Mouse (Mus musculus) midbrain, embryonic 11.5 days (tissue): Measurements from ENCODE around the gene Baiap2l1. TPM values are rescaled to one million over a fixed set of nuclear protein-coding genes. Genes with fewer than 3 reads are reported as not detected.

Experiments
- ATAC-seq: fragments of 200-750 bp; cut with Nextera tagmentation; 2 replicates; pipeline ENCODE4 v1.8.0; 2017; ENCODE audit warnings: moderate TSS enrichment, moderate library complexity; ENCODE audit not compliant: low FRiP score
- DNase-seq: peaks from one replicate; pipeline ENCODE4 v3.0.0; 2015; ENCODE audit warnings: low spot score; ENCODE audit errors: missing footprints
- H3K27ac ChIP-seq: fragments of 300-500 bp; sonication (generic); 2 replicates; pipeline ENCODE4 v1.5.1; 2014; ENCODE audit warnings: low read depth, low read length
- H3K27me3 ChIP-seq: fragments of 300-500 bp; sonication (generic); 2 replicates; pipeline ENCODE4 v1.6.1; 2014; ENCODE audit warnings: mild to moderate bottlenecking, low read length, moderate library complexity, mixed read lengths; ENCODE audit not compliant: control insufficient read depth, insufficient read depth
- H3K36me3 ChIP-seq: fragments of 300-500 bp; sonication (generic); 2 replicates; pipeline ENCODE4 v1.6.1; 2014; ENCODE audit warnings: mild to moderate bottlenecking, low read length, moderate library complexity, mixed read lengths; ENCODE audit not compliant: control insufficient read depth, insufficient read depth
- H3K4me1 ChIP-seq: fragments of 300-500 bp; sonication (generic); 2 replicates; pipeline ENCODE4 v1.6.1; 2014; ENCODE audit warnings: low read length; ENCODE audit not compliant: control insufficient read depth, insufficient read depth
- H3K4me2 ChIP-seq: fragments of 300-500 bp; sonication (generic); 2 replicates; pipeline ENCODE4 v1.6.1; 2014; ENCODE audit warnings: mild to moderate bottlenecking, moderate library complexity
- H3K4me3 ChIP-seq: fragments of 300-500 bp; sonication (generic); 2 replicates; pipeline ENCODE4 v1.5.1; 2014; ENCODE audit warnings: low read depth, low read length
- H3K9ac ChIP-seq: fragments of 300-500 bp; sonication (generic); 2 replicates; pipeline ENCODE4 v1.6.1; 2014; ENCODE audit warnings: low read length
- H3K9me3 ChIP-seq: fragments of 300-500 bp; sonication (generic); 2 replicates; pipeline ENCODE4 v1.6.1; 2016; ENCODE audit warnings: low read length; ENCODE audit not compliant: control insufficient read depth
- WGBS: fragments of 180-500 bp; shearing (Covaris S2); extraction: QIAGEN DNeasy Blood & Tissue Kit; methylation state at CpG from one replicate; pipeline ENCODE4 v1.1.7; 2014; 5-methylcytosine and 5-hydroxymethylcytosine counted together
- polyA plus RNA-seq: library from polyadenylated mRNA; unstranded; fragments of >200 nt; fragmentation: Nextera tagmentation; extraction: Ambion mirVana; gene quantifications from 2 replicates; pipeline ENCODE4 v1.2.1, GENCODE M21; 2014

The Baiap2l1 gene
- polyA plus RNA-seq, 1 experiment from 2014 or later = 2.4 TPM

GRCm38 (mm10) chr5:144284599-144284998, 73.3 kb downstream of the Baiap2l1 start:
- Histone ChIP-seq H3K4me2 (no peak overlapping the region), H3K36me3 (no peaks in the 10 kb centered on the region), H3K4me1 (no peaks in the 10 kb centered on the region), H3K4me3 (no peak overlapping the region), H3K9ac (no peak overlapping the region), H3K27me3 (no peaks in the 10 kb centered on the region), H3K9me3 (no peaks in the 10 kb centered on the region), H3K27ac (no peak overlapping the region)
- 85% methylated on average over 5 of the region's 5 CpGs for WGBS
- no peak for ATAC-seq
- DNase-seq = no peak

GRCm38 (mm10) chr5:144283551-144284031, 74.3 kb downstream of the Baiap2l1 start:
- Histone ChIP-seq H3K9me3 (no peaks in the 10 kb centered on the region), H3K36me3 (no peaks in the 10 kb centered on the region), H3K27ac (no peak overlapping the region), H3K4me3 (no peak overlapping the region), H3K27me3 (no peaks in the 10 kb centered on the region), H3K4me2 (no peak overlapping the region), H3K4me1 (no peaks in the 10 kb centered on the region), H3K9ac (no peak overlapping the region)
- WGBS = 86% methylated on average over 8 of the region's 8 CpGs
- DNase-seq (no peak), ATAC-seq (no peak)

GRCm38 (mm10) chr5:144282470-144283260, 75.2 kb downstream of the Baiap2l1 start:
- WGBS = 83% methylated on average over 11 of the region's 11 CpGs
- Histone ChIP-seq H3K36me3 (no peaks in the 10 kb centered on the region), H3K9me3 (no peaks in the 10 kb centered on the region), H3K27ac (no peak overlapping the region), H3K4me3 (no peak overlapping the region), H3K9ac (no peak overlapping the region), H3K4me2 (no peak overlapping the region), H3K27me3 (no peaks in the 10 kb centered on the region), H3K4me1 (no peaks in the 10 kb centered on the region)
- no peak for ATAC-seq
- peak; percentile 77 for DNase-seq

GRCm38 (mm10) chr5:144279926-144280325, 78.0 kb downstream of the Baiap2l1 start:
- no peaks in the 10 kb centered on the region for H3K36me3 ChIP-seq
- no peak overlapping the region for H3K4me2 ChIP-seq
- no peaks in the 10 kb centered on the region for H3K9me3 ChIP-seq
- no peak overlapping the region for H3K9ac ChIP-seq
- H3K27me3 ChIP-seq = no peaks in the 10 kb centered on the region
- peak; percentile 73 for DNase-seq
- H3K4me1 ChIP-seq = no peaks in the 10 kb centered on the region
- WGBS = 96% methylated on average over 13 of the region's 13 CpGs
- no peak overlapping the region for H3K4me3 ChIP-seq
- H3K27ac ChIP-seq = no peak overlapping the region
- no peak for ATAC-seq

- DNase-seq (peak; percentile 73), ATAC-seq (no peak)
- no peak overlapping the region for H3K4me3 ChIP-seq
- H3K4me2 ChIP-seq = no peak overlapping the region
- no peak overlapping the region for H3K9ac ChIP-seq
- H3K36me3 ChIP-seq = no peaks in the 10 kb centered on the region
- no peaks in the 10 kb centered on the region for H3K9me3 ChIP-seq
- H3K27ac ChIP-seq = no peak overlapping the region
- no peaks in the 10 kb centered on the region for H3K4me1 ChIP-seq
- no peaks in the 10 kb centered on the region for H3K27me3 ChIP-seq
- 94% methylated on average over 9 of the region's 9 CpGs for WGBS
Observed at GRCm38 (mm10) chr5:144279081-144279541, 78.8 kb downstream of the Baiap2l1 start.

- no peak overlapping the region for H3K9ac ChIP-seq
- no peaks in the 10 kb centered on the region for H3K9me3 ChIP-seq
- H3K36me3 ChIP-seq = no peaks in the 10 kb centered on the region
- H3K27me3 ChIP-seq = no peaks in the 10 kb centered on the region
- no peaks in the 10 kb centered on the region for H3K4me1 ChIP-seq
- ATAC-seq = no peak
- no peak overlapping the region for H3K4me3 ChIP-seq
- 91% methylated on average over 11 of the region's 13 CpGs for whole genome bisulfite sequencing
- peak; percentile 77 for DNase-seq
- H3K4me2 ChIP-seq = no peak overlapping the region
- no peak overlapping the region for H3K27ac ChIP-seq
Observed at GRCm38 (mm10) chr5:144278374-144278960, 79.4 kb downstream of the Baiap2l1 start.

- Histone ChIP-seq H3K4me2 (no peak overlapping the region), H3K27me3 (no peaks in the 10 kb centered on the region), H3K27ac (no peak overlapping the region), H3K4me1 (no peaks in the 10 kb centered on the region), H3K9me3 (no peaks in the 10 kb centered on the region), H3K4me3 (no peak overlapping the region), H3K9ac (no peak overlapping the region), H3K36me3 (no peaks in the 10 kb centered on the region)
- DNase-seq (peak; percentile 70), ATAC-seq (no peak)
- 88% methylated on average over 17 of the region's 17 CpGs for WGBS
Observed at GRCm38 (mm10) chr5:144276898-144277630, 80.8 kb downstream of the Baiap2l1 start.

- H3K9ac ChIP-seq = no peak overlapping the region
- no peaks in the 10 kb centered on the region for H3K27me3 ChIP-seq
- no peaks in the 10 kb centered on the region for H3K4me1 ChIP-seq
- DNase-seq (peak; percentile 37), ATAC-seq (no peak)
- H3K36me3 ChIP-seq = no peaks in the 10 kb centered on the region
- no peak overlapping the region for H3K27ac ChIP-seq
- H3K4me3 ChIP-seq = no peak overlapping the region
- no peak overlapping the region for H3K4me2 ChIP-seq
- 72% methylated on average over 6 of the region's 6 CpGs for WGBS
- no peaks in the 10 kb centered on the region for H3K9me3 ChIP-seq
Observed at GRCm38 (mm10) chr5:144274904-144275303, 83.0 kb downstream of the Baiap2l1 start.

- DNase-seq = peak; percentile 78
- H3K36me3 ChIP-seq = no peaks in the 10 kb centered on the region
Observed at GRCm38 (mm10) chr5:144271772-144272171, 86.1 kb downstream of the Baiap2l1 start.

More at GRCm38 (mm10) chr5:144271772-144272171, 86.1 kb downstream of the Baiap2l1 start:
- Histone ChIP-seq H3K9ac (no peak overlapping the region), H3K4me1 (no peaks in the 10 kb centered on the region), H3K9me3 (no peaks in the 10 kb centered on the region), H3K27me3 (no peaks in the 10 kb centered on the region), H3K4me2 (no peak overlapping the region), H3K4me3 (no peak overlapping the region), H3K27ac (no peak overlapping the region)
- ATAC-seq = no peak
- WGBS = 75% methylated on average over 5 of the region's 5 CpGs
